Mouse (Mus musculus): ENCODE measurements around the gene Gm20388. TPM values are rescaled to one million over a fixed set of nuclear protein-coding genes. Genes with fewer than 3 reads are reported as not detected.

Gm20388 gene
- polyA plus RNA-seq, 1 experiment from 2014 or later: 9.0 TPM

GRCm38 (mm10) chr8:123117127-123117731 is 3206.6 kb downstream of the Gm20388 start, which contains the start of gene Cpne7:
Gene Cpne7 (plus strand): TSS chr8:123117374.

GRCm38 (mm10) chr8:123157888-123158465 is 3247.3 kb downstream of the Gm20388 start, which contains the start of gene Sult5a1:
Gene Sult5a1 (minus strand): TSS chr8:123158315.

GRCm38 (mm10) chr8:123185566-123186409 is 3275.1 kb downstream of the Gm20388 start, which contains the start of gene Dpep1:
Gene Dpep1 (plus strand): TSS chr8:123186242.

GRCm38 (mm10) chr8:123212321-123213117 is 3301.9 kb downstream of the Gm20388 start, which contains the start of the genes Chmp1a and Spata33:
Gene Chmp1a (minus strand): TSS chr8:123212763.
Gene Spata33 (plus strand): TSS chr8:123212832.

GRCm38 (mm10) chr8:123224278-123225266 is 3313.9 kb downstream of the Gm20388 start, which contains the start of gene Cdk10:
Gene Cdk10 (plus strand): TSS chr8:123224842.

GRCm38 (mm10) chr8:123235520-123236497 is 3325.2 kb downstream of the Gm20388 start, which contains the start of gene Spata2l:
Gene Spata2l (minus strand): TSS chr8:123236233.

GRCm38 (mm10) chr8:123254099-123254885 is 3343.7 kb downstream of the Gm20388 start, which contains the start of the genes Zfp276 and Vps9d1:
Gene Zfp276 (plus strand): TSS chr8:123254195.
Gene Vps9d1 (minus strand): TSS chr8:123254348.

GRCm38 (mm10) chr8:123318467-123318911 is 3407.8 kb downstream of the Gm20388 start, which contains the start of gene Fanca:
Gene Fanca (minus strand): TSS chr8:123318576.

GRCm38 (mm10) chr8:123332262-123333090 is 3421.8 kb downstream of the Gm20388 start, which contains the start of gene Spire2:
Gene Spire2 (plus strand): TSS chr8:123332713.

GRCm38 (mm10) chr8:123373403-123374238 is 3463.0 kb downstream of the Gm20388 start, which contains the start of gene Tcf25:
Gene Tcf25 (plus strand): TSS chr8:123373753.

GRCm38 (mm10) chr8:123406786-123407185 is 3496.1 kb downstream of the Gm20388 start, which contains the start of gene Mc1r:
Gene Mc1r (plus strand): TSS chr8:123407107.

GRCm38 (mm10) chr8:123411246-123411645 is 3500.6 kb downstream of the Gm20388 start, which contains the start of gene Tubb3:
Gene Tubb3 (plus strand): TSS chr8:123411424.

GRCm38 (mm10) chr8:123423441-123423840 is 3512.8 kb downstream of the Gm20388 start, which contains the start of gene Def8:
Gene Def8 (plus strand): TSS chr8:123423527.

GRCm38 (mm10) chr8:123477737-123478258 is 3567.2 kb downstream of the Gm20388 start, which contains the start of gene Afg3l1:
Gene Afg3l1 (plus strand): TSS chr8:123477903.

GRCm38 (mm10) chr8:123514781-123515539 is 3604.3 kb downstream of the Gm20388 start, which contains the start of gene Dbndd1:
Gene Dbndd1 (minus strand): TSS chr8:123515463.

